Mouse (Mus musculus) telencephalon, adult 2 months (tissue): ENCODE measurements around the gene Cyth3.

Source experiments
- DNase-seq: peaks from one replicate; pipeline ENCODE4 v3.0.0-alpha.2; 2011; ENCODE audit warnings: low read depth, low spot score

Gene Cyth3

DNA sequence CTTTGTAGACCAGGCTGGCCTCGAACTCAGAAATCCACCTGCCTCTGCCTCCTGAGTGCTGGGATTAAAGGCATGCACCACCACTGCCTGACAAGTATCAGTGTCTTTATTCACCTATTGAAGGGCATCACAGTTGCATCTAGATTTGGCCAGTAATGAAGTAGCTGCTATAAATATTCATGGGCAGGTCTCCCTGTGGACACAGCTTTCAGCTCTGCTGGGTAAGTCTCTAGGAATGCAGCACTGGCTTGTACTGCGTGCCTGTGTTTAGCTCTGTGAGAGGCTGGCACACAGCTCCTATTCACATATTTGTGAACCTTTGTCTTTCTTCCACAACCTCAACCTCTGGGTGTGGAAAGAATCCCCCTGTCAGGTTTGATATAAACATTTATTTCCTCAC is 46.6 kb downstream of the Cyth3 start:
- no peak for DNase-seq

DNA sequence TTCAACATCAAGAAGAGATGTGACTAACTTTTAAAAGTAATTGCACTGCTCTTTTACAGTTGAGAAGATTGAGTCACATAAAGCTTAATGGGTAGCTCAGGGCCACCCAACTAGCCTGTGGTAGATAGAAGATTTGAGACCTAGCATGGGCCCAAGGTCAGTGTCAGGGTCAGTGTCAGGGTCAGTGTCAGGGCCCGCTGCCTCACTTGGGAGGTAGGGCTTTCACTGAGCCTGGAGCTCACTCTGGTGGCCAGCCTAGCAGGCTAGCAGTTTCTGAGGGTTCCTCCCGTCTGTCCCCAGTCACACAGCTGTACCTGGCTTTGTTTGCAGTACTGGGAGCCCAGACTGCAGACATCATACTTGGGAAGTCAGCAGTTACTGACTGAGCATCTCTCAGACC is 47.1 kb downstream of the Cyth3 start:
- DNase-seq, result no peak

DNA sequence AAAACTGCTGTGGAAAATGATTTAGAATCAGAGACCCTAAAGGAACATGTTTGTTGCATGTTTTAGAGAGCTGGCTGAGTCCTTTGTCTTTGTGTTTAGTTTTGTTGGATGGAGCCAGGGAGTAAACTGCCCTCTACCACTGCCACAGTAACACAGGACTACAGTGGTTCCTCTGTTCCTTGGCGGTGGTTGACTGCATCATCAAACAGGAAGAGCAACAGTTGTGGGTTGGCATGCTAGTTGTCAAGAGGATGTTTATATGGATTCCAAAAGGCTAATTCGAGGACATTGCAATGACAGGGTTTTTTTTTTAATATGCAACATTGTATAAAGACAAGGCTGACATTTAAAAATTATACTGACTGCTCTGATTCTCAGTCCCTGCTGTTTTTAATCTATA is 47.6 kb downstream of the Cyth3 start:
- DNase-seq, result no peak

DNA sequence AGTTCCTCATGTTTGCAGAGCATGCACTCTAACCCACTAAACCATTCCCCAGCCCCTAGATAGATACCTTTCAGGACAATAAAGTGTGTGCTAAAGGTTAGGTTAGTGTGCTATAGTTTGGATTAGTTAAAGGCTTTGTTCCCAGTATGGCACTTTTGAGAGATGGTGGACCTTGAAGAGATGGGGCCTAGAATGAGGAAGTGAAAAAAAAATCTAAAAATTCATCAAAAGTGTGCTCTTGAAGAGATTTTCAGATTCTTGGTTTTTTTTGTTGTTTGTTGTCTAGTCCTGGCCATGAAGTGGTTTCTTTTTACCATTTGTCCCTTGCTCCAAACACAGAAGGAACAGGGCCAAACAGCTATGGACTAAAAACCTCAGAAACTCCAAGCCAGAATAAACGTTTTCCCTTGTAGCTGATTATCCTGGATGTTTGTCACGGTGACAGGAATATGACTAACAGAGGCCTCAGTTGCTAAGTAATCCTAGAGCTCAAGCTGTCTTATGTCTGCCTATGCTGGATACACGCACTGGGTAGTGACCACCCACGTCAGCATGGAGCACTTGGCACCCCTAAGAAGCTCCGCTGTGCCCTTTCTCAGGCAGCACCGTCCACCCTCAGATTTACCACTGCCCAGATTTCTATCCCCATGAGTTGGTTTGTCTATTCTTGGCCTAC is 48.6 kb downstream of the Cyth3 start:
- DNase-seq, result peak; percentile 72

DNA sequence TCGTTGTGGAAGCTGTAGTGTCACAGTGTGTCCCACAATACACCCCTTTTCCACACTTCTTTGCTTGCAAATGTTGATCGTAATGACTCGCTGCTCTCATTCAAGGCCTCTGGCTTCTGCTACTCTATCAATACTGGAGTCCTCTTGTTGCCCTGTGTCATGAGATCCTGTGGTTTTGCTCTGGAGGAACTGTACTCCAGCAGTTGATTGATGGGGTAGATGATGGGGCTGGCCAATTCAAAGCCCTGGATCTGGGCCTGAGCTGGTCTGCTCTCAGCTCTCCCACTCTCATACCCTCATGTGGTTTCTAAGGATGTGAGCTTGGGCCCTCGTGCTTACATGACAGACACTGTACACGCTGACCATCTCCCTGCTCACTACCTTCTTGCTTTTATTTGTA is 52.3 kb downstream of the Cyth3 start:
- DNase-seq, result no peak

DNA sequence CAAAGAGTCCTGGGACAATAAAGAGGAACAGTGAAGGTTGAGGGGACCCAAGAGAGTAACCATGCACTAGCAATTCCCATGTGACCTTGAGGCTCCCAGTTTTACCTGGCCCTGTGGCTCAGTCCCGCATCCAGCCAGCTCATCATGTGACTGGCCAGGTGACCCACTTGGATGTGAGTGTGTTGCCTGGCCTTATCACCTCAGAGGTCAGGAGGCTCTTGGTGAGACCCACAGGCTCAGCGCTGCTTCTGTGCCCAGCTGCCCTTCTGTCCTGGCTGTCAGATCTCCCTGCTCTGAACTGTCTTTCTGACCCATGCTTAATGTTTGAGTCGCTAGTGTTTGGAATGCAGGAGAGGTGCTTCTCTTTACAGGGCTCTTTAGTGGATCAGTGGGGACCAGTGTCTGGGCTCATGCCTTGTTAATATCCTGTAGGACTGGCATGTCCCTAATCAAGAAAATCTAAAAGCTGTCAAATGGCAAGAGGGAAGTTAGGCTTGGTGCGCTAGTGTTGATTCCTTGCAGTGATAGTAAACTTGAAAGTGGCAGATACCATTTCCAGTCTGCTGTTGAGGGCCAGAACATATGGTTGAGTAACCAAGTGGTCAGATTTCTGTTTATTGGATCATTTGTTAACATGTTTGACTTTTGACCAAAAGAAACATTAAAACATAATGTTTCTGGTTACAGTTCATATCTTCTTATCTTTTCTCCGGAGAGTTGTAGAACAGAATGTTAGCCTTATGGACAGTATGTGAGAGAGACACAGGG is 54.2 kb downstream of the Cyth3 start:
- no peak for DNase-seq

DNA sequence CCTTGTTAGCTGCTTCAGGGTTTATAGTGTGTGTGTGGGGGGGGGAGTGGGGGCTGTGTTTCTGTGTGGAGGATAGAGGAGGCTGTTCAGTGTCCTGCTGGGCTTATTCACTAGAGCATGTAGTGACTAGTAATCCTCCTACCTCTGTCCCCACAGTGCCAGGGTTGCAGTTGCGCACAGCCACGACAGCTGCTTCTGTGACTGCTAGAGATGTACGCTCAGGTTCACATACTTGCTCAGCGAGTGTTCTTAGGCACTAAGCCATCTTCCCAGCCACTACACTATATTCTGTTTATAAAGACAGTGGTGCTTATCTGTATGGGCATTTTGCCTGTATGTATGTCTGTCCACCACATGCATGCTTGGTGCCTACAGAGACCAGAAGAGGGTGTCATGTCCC is 55.1 kb downstream of the Cyth3 start:
- DNase-seq, result no peak

DNA sequence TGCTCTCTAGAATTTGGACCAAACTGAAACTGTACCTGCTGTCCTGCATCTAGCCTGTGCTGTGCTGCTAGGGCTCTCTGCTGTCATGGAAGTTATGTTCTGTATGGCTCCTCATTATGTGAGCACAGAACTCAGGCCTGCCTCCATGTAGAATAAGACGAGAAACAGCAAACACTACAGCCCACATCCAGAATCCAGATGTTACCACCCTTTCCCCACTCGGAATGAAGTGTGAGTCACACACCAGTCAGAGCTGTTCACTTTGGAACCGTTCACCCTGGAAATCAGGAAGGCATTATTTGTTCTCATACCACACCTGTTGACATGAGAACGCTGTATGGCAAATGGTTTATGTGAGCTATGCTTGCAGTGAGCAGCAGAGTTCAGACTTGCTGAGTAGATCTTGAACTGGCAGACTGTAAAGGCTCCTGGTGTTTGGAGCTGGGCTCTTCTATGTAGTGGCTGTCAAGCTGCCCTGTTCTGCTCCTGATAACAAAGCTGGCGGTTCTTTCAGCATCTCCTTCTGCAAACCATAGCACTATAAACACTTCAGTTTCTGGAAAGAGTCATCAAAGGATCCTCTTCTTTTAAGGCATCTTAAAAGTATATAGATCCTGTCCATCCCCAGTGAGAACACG is 56.5 kb downstream of the Cyth3 start:
- no peak for DNase-seq

DNA sequence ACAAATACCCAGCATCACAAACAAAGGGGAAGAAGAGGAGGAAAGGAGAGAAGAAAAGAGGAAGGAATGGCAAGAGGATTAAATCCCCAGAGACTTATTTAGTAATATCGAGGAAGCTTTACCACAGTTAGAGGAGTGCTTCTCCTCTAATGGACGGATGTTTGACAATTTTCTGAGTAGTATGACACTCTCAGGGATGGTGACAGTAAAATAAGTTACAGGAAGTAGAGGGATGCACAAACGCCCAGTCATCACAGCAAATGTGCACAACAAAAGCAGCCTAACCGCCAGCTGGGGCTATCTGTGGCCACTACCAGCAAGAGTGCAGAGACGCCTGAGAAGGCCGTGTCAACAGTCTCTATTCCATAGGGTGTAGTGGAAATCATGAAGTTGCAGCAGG is 57.4 kb downstream of the Cyth3 start:
- DNase-seq, result no peak

DNA sequence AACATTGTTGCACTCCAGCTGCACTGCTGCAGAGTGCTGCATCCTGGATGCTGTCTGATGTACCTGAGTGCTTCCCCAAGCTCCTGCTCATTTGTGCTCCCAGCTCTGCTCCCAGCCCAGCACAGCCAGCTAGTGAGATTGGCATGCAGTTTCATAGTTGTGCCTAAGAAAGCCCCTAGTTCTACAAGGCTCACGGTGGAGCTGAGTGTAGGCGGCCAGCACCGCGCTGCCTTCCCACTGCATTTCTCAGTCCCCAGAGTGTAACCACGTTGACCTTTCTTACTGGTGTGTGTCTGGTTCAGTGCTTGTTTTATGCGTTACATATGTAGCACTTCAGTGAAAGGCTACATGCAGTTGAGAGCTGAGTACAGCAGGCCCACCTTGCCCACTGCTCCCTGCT is 61.4 kb downstream of the Cyth3 start:
- no peak for DNase-seq

DNA sequence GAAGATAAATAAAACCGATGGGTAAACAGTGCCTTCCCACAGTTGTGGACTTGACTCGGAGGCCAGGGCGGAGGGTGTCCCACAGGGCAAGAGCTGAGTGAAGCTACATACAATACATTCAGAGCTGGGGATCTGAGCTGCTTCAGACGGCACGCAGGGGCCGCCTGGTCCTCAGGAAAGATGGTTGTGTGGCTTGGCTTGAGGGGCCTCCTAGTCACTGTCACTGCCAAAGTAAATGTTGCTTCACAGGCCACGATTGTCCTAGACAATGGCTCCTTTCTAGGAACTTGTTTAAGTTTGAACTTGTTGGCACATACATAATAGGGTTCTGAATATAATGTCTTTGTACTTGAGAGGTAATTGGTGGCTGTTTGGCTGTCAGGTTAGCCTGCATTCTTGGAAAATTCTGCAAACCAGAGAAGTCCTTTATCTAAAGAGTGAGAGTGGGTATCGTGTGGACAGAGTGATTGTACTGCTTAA is 62.7 kb downstream of the Cyth3 start:
- DNase-seq, result no peak

DNA sequence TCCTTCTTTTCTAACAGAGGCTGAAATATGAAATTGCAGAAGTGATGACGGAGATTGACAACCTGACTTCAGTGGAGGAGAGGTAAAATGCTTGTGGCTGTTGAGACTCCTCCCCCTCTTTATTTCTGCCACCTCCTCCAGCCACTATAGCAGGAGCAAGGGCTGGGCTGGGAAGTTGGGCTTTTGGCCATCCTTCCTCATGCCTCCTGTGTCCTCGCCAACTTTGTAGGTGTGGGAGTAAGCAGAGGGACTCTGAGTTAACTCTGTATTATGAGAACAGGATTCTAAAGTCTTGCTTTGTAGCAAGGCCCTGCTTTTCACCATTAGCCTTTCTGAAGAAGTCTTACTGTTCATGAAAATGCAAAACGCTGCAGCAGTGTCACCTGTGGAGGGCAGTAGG is 64.2 kb downstream of the Cyth3 start:
- peak; percentile 46 for DNase-seq

DNA sequence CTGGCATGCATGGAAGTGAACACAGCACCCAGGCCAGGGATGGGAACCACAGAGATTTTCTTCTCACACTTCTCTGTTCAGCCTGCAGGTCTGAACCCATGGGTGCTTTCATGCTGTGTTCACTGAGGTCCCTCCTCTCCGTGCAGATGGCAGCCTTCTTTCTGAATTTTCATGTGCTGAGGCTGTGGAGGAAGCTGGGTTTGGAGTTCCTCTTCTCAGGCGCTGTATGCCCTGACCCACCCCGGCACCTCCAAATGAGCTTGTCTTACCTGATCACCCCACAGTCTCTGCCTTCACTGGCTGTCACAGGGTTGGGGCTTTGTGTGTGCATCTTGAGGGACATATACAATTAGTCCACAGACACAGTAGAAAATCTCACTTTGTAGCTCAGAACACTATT is 65.3 kb downstream of the Cyth3 start:
- no peak for DNase-seq

DNA sequence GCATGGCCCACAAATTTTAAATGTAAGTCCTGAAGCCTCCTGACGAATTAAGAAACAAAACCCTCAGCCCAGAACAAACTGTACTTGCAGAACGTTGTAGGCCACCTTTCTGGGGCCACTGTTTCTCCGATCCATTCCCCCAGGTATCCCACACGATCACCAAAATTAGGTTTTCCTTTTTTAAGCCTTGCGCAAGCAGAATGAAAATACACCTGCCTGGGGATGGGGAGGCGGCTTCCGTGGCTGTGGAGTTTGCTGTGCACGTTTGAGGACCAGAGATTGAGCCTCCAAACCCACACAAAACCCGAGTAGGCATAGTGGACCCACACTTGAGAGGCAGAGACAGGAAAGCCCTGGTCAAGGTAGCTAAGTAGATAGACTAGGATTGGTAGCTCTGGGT is 68.1 kb downstream of the Cyth3 start:
- peak; percentile 63 for DNase-seq

DNA sequence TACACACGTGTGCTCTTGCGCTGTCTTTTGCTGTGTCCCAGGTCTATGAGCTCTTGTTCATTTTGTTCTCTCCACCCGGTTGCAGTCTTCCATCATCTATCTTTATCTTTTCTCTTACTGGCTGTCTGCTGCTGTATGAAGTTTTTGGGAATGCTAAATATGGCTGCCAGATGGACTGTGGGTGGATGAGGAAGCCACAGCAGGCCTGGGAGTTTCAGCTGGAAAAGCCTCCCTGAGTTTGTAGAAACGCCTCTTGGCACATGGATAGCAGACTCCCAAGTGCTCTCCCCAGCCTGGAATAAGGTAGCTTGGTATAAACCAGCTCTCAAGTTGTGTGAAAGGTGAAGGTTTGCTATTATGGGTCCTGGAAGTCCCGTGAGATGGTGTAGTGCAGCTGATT is 68.7 kb downstream of the Cyth3 start:
- peak; percentile 96 for DNase-seq

DNA sequence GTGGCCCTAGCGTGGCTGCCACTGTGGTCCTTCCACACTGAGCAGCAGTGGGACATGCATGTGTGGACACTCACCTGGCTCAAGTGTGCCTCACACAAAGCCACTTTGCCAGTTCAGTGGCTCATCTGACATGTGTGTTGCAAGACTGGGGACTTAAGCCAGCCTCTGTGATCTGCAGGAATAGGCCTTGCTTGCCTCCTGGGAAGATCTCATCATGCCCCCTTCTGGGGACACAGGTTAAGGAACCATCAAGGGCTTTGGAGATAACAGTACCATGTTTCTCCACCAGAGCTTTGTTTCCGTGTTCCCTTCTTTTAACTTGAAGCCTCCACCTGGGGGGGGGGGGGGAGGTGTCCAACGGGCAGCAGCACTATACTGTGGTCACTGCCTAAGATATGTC is 74.1 kb downstream of the Cyth3 start:
- DNase-seq, result no peak

DNA sequence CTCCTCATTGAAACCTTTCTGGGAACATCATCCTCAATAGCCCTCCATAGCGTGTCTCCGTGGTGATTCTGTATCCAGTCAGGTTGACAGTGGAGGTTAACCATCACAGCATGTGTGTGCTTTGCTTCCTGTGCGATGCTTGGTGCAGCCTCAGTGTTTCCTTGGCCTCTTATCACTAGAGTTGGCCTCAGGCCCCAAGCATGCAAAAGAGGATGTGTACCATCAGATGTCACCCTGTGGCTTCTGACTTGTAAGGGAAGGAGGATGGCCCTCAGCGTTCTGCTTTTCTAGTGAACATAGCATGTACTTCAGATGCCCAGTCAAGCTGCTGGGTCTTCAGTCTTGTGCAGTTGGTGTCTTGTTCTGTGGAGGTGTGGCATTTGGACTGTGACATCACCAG is 76.2 kb downstream of the Cyth3 start:
- no peak for DNase-seq

DNA sequence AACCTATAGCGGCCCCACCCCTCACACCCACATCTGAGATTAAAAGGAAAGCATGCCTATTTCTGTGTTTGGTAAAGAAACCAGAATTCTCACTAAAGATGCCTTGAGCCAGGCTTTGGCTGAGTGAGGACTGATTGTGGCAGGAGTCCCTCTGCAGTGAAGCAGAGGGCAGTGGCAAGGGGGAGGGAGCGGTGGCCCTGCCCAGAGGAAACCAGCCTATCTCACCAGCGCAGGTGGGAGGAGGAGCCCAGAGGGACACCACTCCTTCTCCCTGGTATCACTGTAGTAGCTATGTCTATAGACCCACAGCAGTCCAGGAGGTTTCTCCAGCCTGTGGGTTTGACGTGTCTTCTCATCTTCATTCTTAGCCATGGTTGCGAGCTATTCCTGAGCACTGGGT is 78.0 kb downstream of the Cyth3 start:
- no peak for DNase-seq

DNA sequence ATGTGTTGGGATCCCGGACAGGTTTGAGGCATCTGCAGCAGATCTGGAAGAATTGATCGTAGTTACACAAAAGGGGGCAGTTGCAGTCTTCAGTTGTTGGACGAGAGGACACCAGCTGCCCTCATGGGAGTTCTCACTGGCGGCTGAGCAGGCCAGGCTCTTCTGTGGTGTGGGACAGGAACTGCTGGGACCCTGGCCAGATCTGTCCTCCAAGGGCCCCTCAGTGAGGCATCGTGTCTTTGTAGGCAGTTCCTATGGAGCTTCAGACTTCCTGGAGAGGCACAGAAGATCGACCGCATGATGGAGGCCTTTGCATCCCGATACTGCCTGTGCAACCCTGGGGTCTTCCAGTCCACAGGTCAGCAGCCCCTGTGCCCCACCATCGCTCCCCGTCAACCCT is 78.8 kb downstream of the Cyth3 start:
- DNase-seq, result no peak

DNA sequence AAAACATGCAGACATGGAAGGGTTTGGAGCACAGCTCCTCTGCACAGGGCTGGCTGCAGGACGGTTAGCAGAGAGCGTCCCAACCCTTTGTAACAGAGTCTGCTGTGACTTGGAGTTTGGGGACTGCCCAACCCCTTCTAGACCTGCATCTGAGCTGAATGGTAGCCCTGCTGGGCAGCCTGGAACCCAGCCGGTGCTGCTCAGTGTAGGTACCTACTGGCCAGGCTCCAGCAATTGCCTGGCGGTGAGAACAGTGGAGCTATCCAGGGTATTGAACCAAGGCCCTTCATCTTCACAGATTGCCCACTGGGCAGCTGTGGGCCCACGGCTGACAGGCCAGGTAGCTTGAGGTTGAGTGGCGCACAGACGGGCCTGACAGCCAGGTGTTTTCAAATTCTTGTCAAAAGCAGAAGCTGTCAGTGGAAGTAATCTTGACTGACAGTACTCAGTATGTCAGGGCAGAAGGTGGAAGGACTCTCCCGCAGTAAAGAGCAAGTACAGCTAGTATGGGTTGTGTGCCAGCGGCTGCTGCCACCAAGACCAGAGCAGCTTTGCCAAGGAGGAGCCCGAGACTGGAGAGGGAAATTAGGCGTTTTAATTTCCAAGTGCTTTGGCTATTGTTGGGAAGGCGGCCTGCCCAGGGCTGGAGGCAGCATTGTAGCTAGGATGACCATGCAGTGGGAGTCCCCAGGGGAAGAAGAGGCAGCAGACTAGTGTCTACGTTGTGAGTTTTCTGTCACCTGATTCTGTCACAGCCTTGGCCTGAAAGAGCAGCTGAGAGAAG is 82.8 kb downstream of the Cyth3 start:
- no peak for DNase-seq

DNA sequence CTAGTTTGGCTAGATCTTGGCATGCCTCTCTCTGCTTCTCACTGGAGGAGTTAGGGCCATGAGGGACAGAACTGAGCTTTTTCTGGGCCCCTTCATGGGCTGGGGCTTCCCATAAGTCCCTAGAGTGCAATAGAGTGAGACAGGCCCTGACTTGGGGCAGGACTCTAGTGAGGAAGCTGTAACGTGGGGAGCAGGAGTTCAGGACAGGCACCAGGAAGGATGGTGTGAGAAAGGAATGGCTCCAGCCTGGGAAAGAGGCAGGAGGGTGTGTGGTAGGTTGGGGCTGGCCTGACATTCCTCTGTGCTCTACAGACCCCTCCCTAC is 83.4 kb downstream of the Cyth3 start:
- no peak for DNase-seq
